Comparison of ENCODE assay signal across 8 mouse cellular contexts in genomic region chr2:13672946-13673345, GRCm38 (mm10).
DNase-seq lines count a peak whose midpoint lies in the region; ATAC-seq and TF ChIP-seq lines count a peak whose summit lies in the region.

No protein-coding gene starts in this region.

- H3K27me3 ChIP-seq in embryonic facial prominence, embryonic 10.5 days (replicated peaks; ENCODE audit: low read depth, poor library complexity, severe bottlenecking): no peaks in the 10 kb centered on the region
- H3K27me3 ChIP-seq in midbrain, embryonic 10.5 days (ENCODE audit: low read depth, poor library complexity, severe bottlenecking): no peaks in the 10 kb centered on the region

- no peak overlapping the region for H3K27ac ChIP-seq in embryonic facial prominence, embryonic 10.5 days (replicated peaks)
- H3K27ac ChIP-seq in midbrain, embryonic 10.5 days (replicated peaks): no peak overlapping the region

- 0 out of 2 replicates have a peak, but pooled peaks have one; percentile 36 for ATAC-seq in neutrophil, adult 5-6 weeks (ENCODE audit: extremely low read depth, insufficient number of reproducible peaks, low FRiP score, poor library complexity, severe bottlenecking)

- TF ChIP-seq POLR2A in lung, adult 2 months (IDR thresholded peaks at IDR 0.05; ENCODE audit: borderline replicate concordance, extremely low read depth, low read depth, low read length): no peak

- H3K9me3 ChIP-seq in embryonic facial prominence, embryonic 10.5 days: no peaks in the 10 kb centered on the region
- H3K9me3 ChIP-seq in midbrain, embryonic 10.5 days (replicated peaks): no peaks in the 10 kb centered on the region

- H3K36me3 ChIP-seq in embryonic facial prominence, embryonic 10.5 days (replicated peaks): no peaks in the 10 kb centered on the region
- no peaks in the 10 kb centered on the region for H3K36me3 ChIP-seq in midbrain, embryonic 10.5 days

- peak; percentile 61 for TF ChIP-seq CTCF in lung, adult 2 months (IDR thresholded peaks at IDR 0.05; ENCODE audit: insufficient read depth, low read length)

- peak; percentile 12 for DNase-seq in adrenal gland, postnatal 25 days
- DNase-seq in adrenal gland, adult 2 months: no peak
- DNase-seq in lung, adult 2 months: no peak
- no peak for DNase-seq in lung, adult 18-20 months
- peak; percentile 17 for DNase-seq in embryonic facial prominence, embryonic 10.5 days (ENCODE audit: low spot score)
- no peak for DNase-seq in midbrain, embryonic 10.5 days (ENCODE audit: low spot score)
- no peak for DNase-seq in cerebellum, adult 9-11 months

- no peaks in the 10 kb centered on the region for H3K4me1 ChIP-seq in lung, adult 2 months (ENCODE audit: control insufficient read depth, insufficient read depth, low read length)
- H3K4me1 ChIP-seq in embryonic facial prominence, embryonic 10.5 days: no peaks in the 10 kb centered on the region
- no peaks in the 10 kb centered on the region for H3K4me1 ChIP-seq in midbrain, embryonic 10.5 days

- H3K4me3 ChIP-seq in lung, adult 2 months (replicated peaks; ENCODE audit: extremely low read depth, low read depth, low read length): no peak overlapping the region
- H3K4me3 ChIP-seq in embryonic facial prominence, embryonic 10.5 days: no peak overlapping the region
- H3K4me3 ChIP-seq in midbrain, embryonic 10.5 days: no peak overlapping the region

- WGBS in lung, adult 2 months: 62% methylated on average over 3 of the region's 3 CpGs
- 69% methylated on average over 3 of the region's 3 CpGs for WGBS in embryonic facial prominence, embryonic 10.5 days
- WGBS in midbrain, embryonic 10.5 days: 65% methylated on average over 3 of the region's 3 CpGs

Comparison
In these comparisons a context has a peak if more than half of its experiments do, and no peak if none do; other contexts are left out.
1. DNase-seq: peak in adrenal gland, postnatal 25 days (single experiment) and embryonic facial prominence, embryonic 10.5 days (single experiment); none in adrenal gland, adult 2 months (single experiment), lung, adult 2 months (single experiment), lung, adult 18-20 months (0 of 2), midbrain, embryonic 10.5 days (single experiment) and cerebellum, adult 9-11 months (single experiment).